Mouse (Mus musculus) midbrain, embryonic 10.5 days (tissue): ENCODE data around the gene Rexo1. TPM values are rescaled to one million over a fixed set of nuclear protein-coding genes. Genes with fewer than 3 reads are reported as not detected.

Source experiments
- DNase-seq: peaks from one replicate; pipeline ENCODE4 v3.0.0-alpha.2; 2017; ENCODE audit warnings: low spot score
- H3K27ac ChIP-seq: fragments of 300-500 bp; sonication (generic); replicated peaks from 2 replicates; pipeline ENCODE4 v1.5.1; 2016; ENCODE audit warnings: mild to moderate bottlenecking
- H3K27me3 ChIP-seq: fragments of 300-500 bp; sonication (generic); 2 replicates; pipeline ENCODE4 v1.6.1; 2016; ENCODE audit warnings: low read depth, mild to moderate bottlenecking; ENCODE audit not compliant: poor library complexity, severe bottlenecking
- H3K36me3 ChIP-seq: fragments of 300-500 bp; sonication (generic); 2 replicates; pipeline ENCODE4 v1.6.1; 2016; ENCODE audit warnings: mild to moderate bottlenecking, moderate library complexity
- H3K4me1 ChIP-seq: fragments of 300-500 bp; sonication (generic); 2 replicates; pipeline ENCODE4 v1.6.1; 2016
- H3K4me3 ChIP-seq: fragments of 300-500 bp; sonication (generic); 2 replicates; pipeline ENCODE4 v1.5.1; 2016; ENCODE audit warnings: mild to moderate bottlenecking, moderate library complexity
- H3K9me3 ChIP-seq: fragments of 300-500 bp; sonication (generic); replicated peaks from 2 replicates; pipeline ENCODE4 v1.6.1; 2016; ENCODE audit warnings: mild to moderate bottlenecking
- WGBS: fragments of 180-500 bp; shearing (Covaris S2); methylation state at CpG from one replicate; pipeline ENCODE4 v1.1.7; 2016; 5-methylcytosine and 5-hydroxymethylcytosine counted together
- polyA plus RNA-seq: library from polyadenylated mRNA; unstranded; fragments of >200 nt; fragmentation: Nextera tagmentation; extraction: Ambion mirVana; gene quantifications from 2 replicates; pipeline ENCODE4 v1.2.1, GENCODE M21; 2016

Gene Rexo1
- polyA plus RNA-seq, 1 experiment from 2014 or later: 31.6 TPM

- Histone ChIP-seq H3K4me3 (peak overlapping the region; percentile 34; the same call in 1 of the 2 replicates), H3K9me3 (no peaks in the 10 kb centered on the region), H3K36me3 (peaks cover 16% of the 10 kb centered on the region), H3K27me3 (no peaks in the 10 kb centered on the region), H3K4me1 (peaks cover 57% of the 10 kb centered on the region), H3K27ac (peak overlapping the region; percentile 66)
- peak; percentile 88 for DNase-seq
- 22% methylated on average over 17 of the region's 17 CpGs for WGBS
Measured at GRCm38 (mm10) chr10:80566375-80567092, 5.2 kb upstream of the Rexo1 start.

- Histone ChIP-seq H3K27me3 (no peaks in the 10 kb centered on the region), H3K27ac (peak overlapping the region; percentile 99), H3K9me3 (no peaks in the 10 kb centered on the region), H3K36me3 (0 out of 2 replicates have a peak, but pooled peaks cover 3% of the 10 kb centered on the region), H3K4me3 (peak overlapping the region; percentile 99), H3K4me1 (peaks cover 44% of the 10 kb centered on the region)
- 3% methylated on average over 13 of the region's 13 CpGs for WGBS
- DNase-seq: no peak
Measured at GRCm38 (mm10) chr10:80560621-80561020, 739 bp downstream of the Rexo1 start.

- Histone ChIP-seq H3K4me3 (peak overlapping the region; percentile 32; the same call in 1 of the 2 replicates), H3K9me3 (no peaks in the 10 kb centered on the region), H3K27ac (no peak overlapping the region), H3K36me3 (no peaks in the 10 kb centered on the region), H3K27me3 (no peaks in the 10 kb centered on the region), H3K4me1 (peaks cover 45% of the 10 kb centered on the region)
- DNase-seq: no peak
- WGBS: 88% methylated on average over 7 of the region's 7 CpGs
Measured at GRCm38 (mm10) chr10:80559431-80559830, 1.9 kb downstream of the Rexo1 start.

GRCm38 (mm10) chr10:80557346-80557965, 3.9 kb downstream of the Rexo1 start:
- Histone ChIP-seq H3K4me1 (peaks cover 49% of the 10 kb centered on the region), H3K27me3 (no peaks in the 10 kb centered on the region), H3K4me3 (peak overlapping the region; percentile 9; the same call in 1 of the 2 replicates), H3K27ac (no peak overlapping the region), H3K9me3 (no peaks in the 10 kb centered on the region), H3K36me3 (no peaks in the 10 kb centered on the region)
- peak; percentile 80 for DNase-seq
- WGBS: 38% methylated on average over 5 of the region's 5 CpGs

GRCm38 (mm10) chr10:80553997-80554396, 7.4 kb downstream of the Rexo1 start:
- Histone ChIP-seq H3K36me3 (peaks cover 20% of the 10 kb centered on the region), H3K9me3 (no peaks in the 10 kb centered on the region), H3K27me3 (no peaks in the 10 kb centered on the region), H3K4me3 (no peak overlapping the region), H3K4me1 (peaks cover 26% of the 10 kb centered on the region), H3K27ac (no peak overlapping the region)
- no peak for DNase-seq
- WGBS: 90% methylated on average over 6 of the region's 6 CpGs

GRCm38 (mm10) chr10:80553575-80553974, 7.8 kb downstream of the Rexo1 start:
- no peak overlapping the region for H3K4me3 ChIP-seq
- WGBS: 91% methylated on average over 8 of the region's 8 CpGs
- peaks cover 29% of the 10 kb centered on the region for H3K4me1 ChIP-seq
- no peaks in the 10 kb centered on the region for H3K9me3 ChIP-seq
- peaks cover 24% of the 10 kb centered on the region for H3K36me3 ChIP-seq
- H3K27me3 ChIP-seq: no peaks in the 10 kb centered on the region
- no peak overlapping the region for H3K27ac ChIP-seq
- no peak for DNase-seq

- no peak overlapping the region for H3K4me3 ChIP-seq
- H3K27ac ChIP-seq: no peak overlapping the region
- no peaks in the 10 kb centered on the region for H3K9me3 ChIP-seq
- no peak for DNase-seq
- H3K36me3 ChIP-seq: peaks cover 36% of the 10 kb centered on the region
- no peaks in the 10 kb centered on the region for H3K27me3 ChIP-seq
- WGBS: 73% methylated on average over 9 of the region's 9 CpGs
- peaks cover 19% of the 10 kb centered on the region for H3K4me1 ChIP-seq
Measured at GRCm38 (mm10) chr10:80552364-80552763, 9.0 kb downstream of the Rexo1 start.

GRCm38 (mm10) chr10:80549279-80549678, 12.1 kb downstream of the Rexo1 start:
- peaks cover 67% of the 10 kb centered on the region for H3K36me3 ChIP-seq
- DNase-seq: no peak
- H3K4me3 ChIP-seq: no peak overlapping the region
- H3K27ac ChIP-seq: 0 out of 2 replicates have a peak overlapping the region, but pooled peaks have one; percentile 42
- peaks cover 13% of the 10 kb centered on the region for H3K4me1 ChIP-seq
- H3K27me3 ChIP-seq: no peaks in the 10 kb centered on the region
- no peaks in the 10 kb centered on the region for H3K9me3 ChIP-seq
- 92% methylated on average over 21 of the region's 21 CpGs for whole genome bisulfite sequencing

- 77% methylated on average over 10 of the region's 10 CpGs for WGBS
- Histone ChIP-seq H3K4me1 (peaks cover 9% of the 10 kb centered on the region), H3K27me3 (no peaks in the 10 kb centered on the region), H3K9me3 (no peaks in the 10 kb centered on the region), H3K4me3 (no peak overlapping the region), H3K27ac (peak overlapping the region; percentile 42), H3K36me3 (peaks cover 75% of the 10 kb centered on the region)
- DNase-seq: peak; percentile 75
Measured at GRCm38 (mm10) chr10:80548428-80549006, 12.8 kb downstream of the Rexo1 start.

GRCm38 (mm10) chr10:80547539-80547938, 13.8 kb downstream of the Rexo1 start:
- Histone ChIP-seq H3K27me3 (no peaks in the 10 kb centered on the region), H3K27ac (no peak overlapping the region), H3K4me3 (no peak overlapping the region), H3K4me1 (peaks cover 9% of the 10 kb centered on the region), H3K9me3 (no peaks in the 10 kb centered on the region), H3K36me3 (peaks cover 84% of the 10 kb centered on the region)
- DNase-seq: no peak
- WGBS: 93% methylated on average over 15 of the region's 15 CpGs

GRCm38 (mm10) chr10:80546945-80547344, 14.4 kb downstream of the Rexo1 start:
- WGBS: 92% methylated on average over 4 of the region's 4 CpGs
- no peak for DNase-seq
- Histone ChIP-seq H3K27me3 (no peaks in the 10 kb centered on the region), H3K4me1 (peaks cover 9% of the 10 kb centered on the region), H3K9me3 (no peaks in the 10 kb centered on the region), H3K4me3 (no peak overlapping the region), H3K27ac (no peak overlapping the region), H3K36me3 (peaks cover 90% of the 10 kb centered on the region)

- no peaks in the 10 kb centered on the region for H3K27me3 ChIP-seq
Measured at GRCm38 (mm10) chr10:80545590-80545989, 15.8 kb downstream of the Rexo1 start.

GRCm38 (mm10) chr10:80543873-80544272, 17.5 kb downstream of the Rexo1 start:
- H3K4me1 ChIP-seq: peaks cover 13% of the 10 kb centered on the region
- H3K4me3 ChIP-seq: no peak overlapping the region
- DNase-seq: no peak
- no peaks in the 10 kb centered on the region; the same call in 1 of the 2 replicates for H3K27me3 ChIP-seq
- WGBS: 96% methylated on average over 14 of the region's 14 CpGs
- peaks cover 84% of the 10 kb centered on the region for H3K36me3 ChIP-seq
- no peak overlapping the region for H3K27ac ChIP-seq
- H3K9me3 ChIP-seq: no peaks in the 10 kb centered on the region

More at GRCm38 (mm10) chr10:80545590-80545989, 15.8 kb downstream of the Rexo1 start:
- WGBS: 92% methylated on average over 8 of the region's 8 CpGs
- Histone ChIP-seq H3K4me1 (peaks cover 9% of the 10 kb centered on the region), H3K4me3 (no peak overlapping the region), H3K27ac (no peak overlapping the region), H3K9me3 (no peaks in the 10 kb centered on the region), H3K36me3 (peaks cover 100% of the 10 kb centered on the region)
- DNase-seq: no peak
